Mouse (Mus musculus): ENCODE results near the gene Prkg1.
"Not testable (repeated sequence)": the region's sequence is repeated elsewhere in the genome, so short reads cannot be mapped to it uniquely, and the experiment has no call there.

Prkg1 gene

GRCm38 (mm10) chr19:31424319-31424718, 340.5 kb downstream of the Prkg1 start:
- DNase-seq = no peak

GRCm38 (mm10) chr19:31413571-31413970, 351.3 kb downstream of the Prkg1 start:
- DNase-seq = no peak

- DNase-seq = no peak
Observed at GRCm38 (mm10) chr19:31396096-31396495, 368.7 kb downstream of the Prkg1 start.

GRCm38 (mm10) chr19:31385353-31385752, 379.5 kb downstream of the Prkg1 start:
- no peak for DNase-seq

- peak; percentile 8 for DNase-seq
Observed at GRCm38 (mm10) chr19:31383881-31384280, 381.0 kb downstream of the Prkg1 start.

- no peak for DNase-seq
Observed at GRCm38 (mm10) chr19:31370106-31370505, 394.7 kb downstream of the Prkg1 start.

- no peak for DNase-seq
Observed at GRCm38 (mm10) chr19:31369116-31369515, 395.7 kb downstream of the Prkg1 start.

- no peak for DNase-seq
Observed at GRCm38 (mm10) chr19:31362051-31362450, 402.8 kb downstream of the Prkg1 start.

GRCm38 (mm10) chr19:31361575-31361974, 403.3 kb downstream of the Prkg1 start:
- no peak for DNase-seq

GRCm38 (mm10) chr19:31361161-31361560, 403.7 kb downstream of the Prkg1 start:
- no peak for DNase-seq

GRCm38 (mm10) chr19:31354959-31355358, 409.9 kb downstream of the Prkg1 start:
- no peak for DNase-seq

GRCm38 (mm10) chr19:31352784-31353183, 412.0 kb downstream of the Prkg1 start:
- not testable (repeated sequence) for DNase-seq

GRCm38 (mm10) chr19:31351796-31352195, 413.0 kb downstream of the Prkg1 start:
- no peak for DNase-seq

GRCm38 (mm10) chr19:31342150-31342549, 422.7 kb downstream of the Prkg1 start:
- peak; percentile 85 for DNase-seq

GRCm38 (mm10) chr19:31340898-31341297, 423.9 kb downstream of the Prkg1 start:
- no peak for DNase-seq

GRCm38 (mm10) chr19:31338355-31339101, 426.3 kb downstream of the Prkg1 start:
- peak; percentile 16 for DNase-seq

- no peak for DNase-seq
Observed at GRCm38 (mm10) chr19:31337863-31338217, 427.0 kb downstream of the Prkg1 start.

- DNase-seq = no peak
Observed at GRCm38 (mm10) chr19:31337163-31337862, 427.5 kb downstream of the Prkg1 start.

- DNase-seq = no peak
Observed at GRCm38 (mm10) chr19:31336381-31336780, 428.5 kb downstream of the Prkg1 start.

GRCm38 (mm10) chr19:31329893-31330292, 434.9 kb downstream of the Prkg1 start:
- DNase-seq = no peak

GRCm38 (mm10) chr19:31304760-31305159, 460.1 kb downstream of the Prkg1 start:
- DNase-seq = no peak

- DNase-seq = peak; percentile 43
Observed at GRCm38 (mm10) chr19:31291231-31291630, 473.6 kb downstream of the Prkg1 start.

GRCm38 (mm10) chr19:31284581-31284980, 480.3 kb downstream of the Prkg1 start:
- peak; percentile 19 for DNase-seq

GRCm38 (mm10) chr19:31284126-31284525, 480.7 kb downstream of the Prkg1 start:
- no peak for DNase-seq
